Mouse (Mus musculus): Measurements from ENCODE around the gene Hspa8. TPM values are rescaled to one million over a fixed set of nuclear protein-coding genes. Genes with fewer than 3 reads are reported as not detected.
A peak's percentile ranks its signal among the peaks of the same experiment; 100 is the strongest.
"Not testable (repeated sequence)": the region's sequence is repeated elsewhere in the genome, so short reads cannot be mapped to it uniquely, and the experiment has no call there.

Gene Hspa8
- total RNA-seq (2022) = 1,000 to 10,000 TPM; 1,516 to 1,907 (median 1,709) TPM

DNA sequence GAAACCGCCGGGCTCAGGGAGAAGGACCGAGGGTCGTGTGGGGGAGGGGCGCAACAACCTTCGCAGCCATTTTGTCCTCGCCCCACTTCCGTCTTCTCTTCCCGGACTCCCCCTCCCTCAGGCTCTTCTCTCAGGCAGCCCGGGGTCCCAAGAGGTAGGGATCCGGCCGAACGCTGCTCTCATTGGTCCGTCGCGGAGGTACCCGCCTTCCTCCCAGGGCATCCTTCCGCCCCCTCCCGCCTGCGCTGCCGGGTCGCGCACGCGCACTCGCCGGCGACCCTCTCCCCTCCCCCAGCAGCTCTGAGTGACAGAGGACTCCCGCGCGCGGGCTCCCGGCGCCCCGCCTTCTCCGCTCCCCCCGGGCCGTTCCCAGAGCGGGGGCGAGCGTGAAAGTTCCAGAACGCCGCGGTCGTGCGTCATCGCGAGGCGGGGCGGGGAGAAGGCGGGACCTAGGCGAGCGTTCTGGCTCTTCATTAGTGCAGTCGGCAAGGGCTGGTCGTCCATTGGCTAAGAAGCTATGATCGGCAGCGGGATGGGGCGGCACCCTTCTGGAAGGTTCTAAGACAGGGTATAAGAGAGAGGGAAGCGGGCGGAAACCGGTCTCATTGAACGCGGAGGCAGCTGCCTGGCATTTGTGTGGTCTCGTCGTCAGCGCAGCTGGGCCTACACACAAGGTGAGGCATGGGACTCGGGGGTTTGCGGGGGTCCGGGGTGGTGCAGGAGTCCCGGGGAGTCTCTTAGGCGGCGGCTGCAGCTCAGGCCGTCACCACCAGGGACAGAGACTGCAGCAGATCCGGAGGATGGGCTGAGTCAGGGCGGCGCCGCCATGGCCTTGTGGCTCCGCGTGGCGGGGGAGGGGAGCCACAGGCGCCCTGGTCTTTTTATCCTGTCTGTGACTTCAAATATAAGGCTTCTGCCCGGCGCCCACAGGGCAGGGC is at the start of gene Hspa8:
Hspa8 (plus strand) TSS at position 310 of the 938 bp plus-strand sequence.
- peak; percentile 99 to 100 for DNase-seq (ENCODE audit: low spot score in 2 of 2)

DNA sequence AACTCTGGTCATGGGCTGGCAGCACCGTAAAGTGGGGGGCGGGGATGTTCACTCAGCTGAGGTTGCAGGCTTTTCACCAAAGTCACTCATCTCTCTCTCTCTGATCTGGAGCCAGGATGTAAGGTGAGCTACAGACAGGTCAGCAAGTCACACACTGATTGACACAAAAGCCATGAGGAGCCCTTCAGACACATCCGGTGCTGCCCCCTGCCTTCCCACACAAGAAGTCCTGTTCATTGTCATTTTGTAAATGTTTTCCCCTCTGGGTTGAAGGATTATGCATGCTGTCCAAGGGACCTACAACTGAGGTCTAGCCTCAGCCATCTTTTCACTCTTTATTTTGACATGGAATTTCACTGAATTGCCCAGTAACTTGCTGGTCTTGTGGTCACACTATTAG is 49.0 kb upstream of the Hspa8 start:
- DNase-seq (ENCODE audit: low spot score in 2 of 2) = no peak

DNA sequence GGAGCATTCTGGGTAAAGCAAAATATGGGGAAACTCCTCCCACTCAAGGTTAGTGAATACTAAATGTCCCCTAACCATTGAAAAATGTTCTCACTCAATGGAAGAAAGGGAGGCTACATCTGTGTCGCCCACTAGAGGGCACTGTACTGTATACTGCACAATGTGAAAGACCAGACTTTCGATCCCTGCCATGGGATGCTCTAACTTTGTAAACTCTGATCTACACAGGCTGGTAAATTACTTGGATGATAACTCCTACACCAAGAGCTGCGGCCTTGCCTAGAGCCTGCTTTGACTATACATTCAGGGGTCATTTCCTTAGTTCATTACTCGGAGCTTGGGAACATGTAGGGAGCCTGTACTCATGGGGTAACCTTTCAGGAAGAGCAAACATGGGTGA is 44.4 kb upstream of the Hspa8 start:
- DNase-seq (ENCODE audit: low spot score in 2 of 2) = no peak

DNA sequence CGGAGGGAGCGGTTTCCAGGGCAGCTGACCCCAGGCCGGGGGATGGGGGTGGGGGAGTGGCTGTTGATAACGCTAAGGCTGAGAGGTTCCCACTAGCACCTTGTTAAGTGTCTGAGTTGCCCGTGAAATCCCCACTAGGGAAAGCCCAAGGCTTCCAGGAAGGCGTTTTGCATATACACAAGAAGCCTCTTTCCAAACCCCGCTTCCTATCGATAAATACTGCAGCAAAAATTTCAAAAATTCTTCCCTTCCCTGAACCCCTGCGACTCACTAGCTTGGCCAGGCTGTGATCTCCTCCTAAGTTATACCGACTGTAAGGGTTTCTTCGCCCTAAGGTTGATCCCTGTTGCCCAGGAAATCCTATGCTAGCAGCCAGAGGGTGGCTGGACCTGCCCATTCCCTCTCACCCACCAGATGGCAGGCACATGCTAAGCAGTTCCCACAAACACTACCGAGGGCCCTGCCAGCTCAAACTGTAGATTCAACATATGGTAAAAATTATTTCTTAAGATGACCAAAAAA is 43.6 kb upstream of the Hspa8 start:
- peak; percentile 35 to 72 for DNase-seq (ENCODE audit: low spot score in 2 of 2)

- peak; percentile 67 to 90 for DNase-seq (ENCODE audit: low spot score in 2 of 2)
Measured at GRCm38 (mm10) chr9:40757685-40758270, 43.0 kb upstream of the Hspa8 start.

GRCm38 (mm10) chr9:40762354-40762753 is 38.4 kb upstream of the Hspa8 start:
- DNase-seq (ENCODE audit: low spot score in 2 of 2) = no peak

DNA sequence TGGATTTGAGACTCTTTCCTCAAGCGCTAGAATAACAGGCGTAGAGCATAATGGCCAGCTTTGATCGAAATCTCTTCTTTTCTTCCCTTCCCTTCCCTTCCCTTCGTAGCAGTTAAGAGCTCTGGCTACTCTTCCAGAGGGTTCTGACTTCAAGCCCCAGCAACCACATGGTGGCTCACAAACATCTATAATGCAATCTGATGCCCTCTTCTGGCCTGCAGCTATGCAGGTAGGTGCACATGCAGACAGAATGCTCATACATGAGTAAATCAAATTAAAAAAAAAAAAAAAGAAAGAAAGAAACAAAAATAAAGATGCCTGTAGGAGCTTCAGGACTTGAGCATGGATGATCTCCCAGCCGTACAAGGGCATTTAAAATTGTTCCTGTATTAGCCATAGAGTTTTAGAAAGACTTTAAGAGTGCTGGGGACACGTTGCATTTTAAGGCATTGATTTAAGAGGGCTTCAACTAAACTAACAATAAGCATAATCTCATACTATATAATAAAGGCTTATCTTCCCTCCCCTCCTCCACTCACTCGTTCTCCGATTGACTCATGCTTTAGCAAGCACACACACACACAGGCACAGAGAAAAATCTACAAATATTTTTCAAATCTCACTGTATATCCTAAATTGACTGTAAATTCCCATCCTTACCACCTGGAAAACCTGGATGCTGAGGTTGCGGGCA is 35.8 kb upstream of the Hspa8 start:
- DNase-seq (ENCODE audit: low spot score in 2 of 2) = no peak

GRCm38 (mm10) chr9:40765581-40765940 is 35.2 kb upstream of the Hspa8 start:
- DNase-seq (ENCODE audit: low spot score in 2 of 2) = peak in 1 of 2 experiments; percentile 61

GRCm38 (mm10) chr9:40766058-40766605 is 34.7 kb upstream of the Hspa8 start:
- DNase-seq (ENCODE audit: low spot score in 2 of 2) = no peak

GRCm38 (mm10) chr9:40767946-40768345 is 32.8 kb upstream of the Hspa8 start:
- DNase-seq (ENCODE audit: low spot score in 2 of 2) = no peak

GRCm38 (mm10) chr9:40772246-40772645 is 28.5 kb upstream of the Hspa8 start:
- DNase-seq (ENCODE audit: low spot score in 2 of 2) = no peak

- DNase-seq (ENCODE audit: low spot score in 2 of 2) = not testable (repeated sequence)
Measured at GRCm38 (mm10) chr9:40773142-40773541, 27.6 kb upstream of the Hspa8 start.

GRCm38 (mm10) chr9:40773869-40774268 is 26.9 kb upstream of the Hspa8 start:
- DNase-seq (ENCODE audit: low spot score in 2 of 2) = no peak

DNA sequence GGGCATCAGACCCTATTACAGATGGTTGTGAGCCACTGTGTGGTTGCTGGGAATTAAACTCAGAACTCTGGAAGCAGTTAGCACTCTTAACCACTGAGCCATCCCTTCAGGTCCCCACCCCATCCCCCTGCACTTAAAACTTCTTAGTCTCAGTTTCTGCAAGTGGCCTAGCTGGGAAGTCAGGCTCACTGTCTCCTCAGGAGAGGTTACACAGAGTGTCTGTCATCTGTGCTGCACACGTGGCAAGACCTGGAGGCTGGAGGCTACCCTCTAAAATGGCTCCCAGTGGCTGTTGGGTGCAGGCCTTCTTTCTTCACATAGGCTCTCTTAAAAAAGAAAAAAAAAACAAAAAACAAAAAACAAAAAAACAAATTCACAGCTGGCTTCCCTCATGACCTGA is 24.7 kb upstream of the Hspa8 start:
- DNase-seq (ENCODE audit: low spot score in 2 of 2) = no peak

DNA sequence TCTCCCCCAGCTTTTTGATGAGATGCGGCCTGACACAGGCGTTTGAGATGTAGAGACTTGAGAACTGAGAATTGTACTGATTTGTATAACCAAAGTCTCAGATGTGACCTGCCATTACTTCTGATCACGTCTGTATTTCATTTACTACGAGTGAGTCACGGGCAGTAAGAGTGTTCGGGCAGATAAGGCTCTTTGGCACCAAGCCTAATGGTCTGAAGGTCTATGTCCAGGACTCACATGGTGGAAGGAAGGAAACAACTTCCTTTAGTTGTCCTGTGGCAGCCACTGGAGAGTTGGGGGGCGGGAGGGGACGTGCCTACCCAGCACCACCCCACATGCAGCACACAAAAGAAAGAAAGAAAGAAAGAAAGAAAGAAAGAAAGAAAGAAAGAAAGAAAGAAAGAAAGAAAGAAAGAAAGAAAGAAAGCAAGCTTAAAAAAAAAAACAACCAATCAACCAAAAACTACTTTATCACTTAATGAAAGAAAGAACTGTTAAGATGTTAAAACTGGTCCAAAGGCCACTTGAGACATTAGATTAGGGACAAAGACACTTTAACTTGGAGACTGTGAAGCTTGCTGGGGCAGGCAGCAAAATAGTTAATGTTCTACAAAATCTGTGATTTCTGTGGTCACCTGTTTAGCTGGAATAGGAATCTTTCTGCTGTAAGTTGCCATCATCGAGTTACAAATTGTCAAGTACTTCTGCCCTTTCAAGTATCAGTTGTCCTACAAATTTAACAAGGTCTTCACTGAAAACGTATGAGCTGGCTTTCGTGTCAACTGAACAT is 24.1 kb upstream of the Hspa8 start:
- no peak for DNase-seq (ENCODE audit: low spot score in 2 of 2)

DNA sequence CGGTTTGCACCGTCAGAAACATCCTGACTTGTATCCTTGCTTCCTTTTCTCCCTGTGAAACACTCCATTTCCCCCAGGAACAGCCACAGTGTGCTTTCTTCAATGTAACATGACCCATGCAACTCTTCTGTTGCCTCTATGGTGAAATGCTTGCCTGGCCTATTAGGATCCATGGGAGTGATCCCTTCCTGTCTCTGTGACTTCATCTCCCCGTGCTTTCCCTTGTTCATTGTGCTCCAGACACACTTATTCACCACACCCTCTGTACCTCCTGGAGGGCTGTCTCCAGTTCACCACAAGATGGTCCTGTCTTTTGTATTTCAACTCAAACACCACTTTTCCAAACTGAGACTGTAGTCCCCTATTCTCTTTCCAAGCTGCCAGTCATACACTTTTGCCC is 20.7 kb upstream of the Hspa8 start:
- no peak for DNase-seq (ENCODE audit: low spot score in 2 of 2)

DNA sequence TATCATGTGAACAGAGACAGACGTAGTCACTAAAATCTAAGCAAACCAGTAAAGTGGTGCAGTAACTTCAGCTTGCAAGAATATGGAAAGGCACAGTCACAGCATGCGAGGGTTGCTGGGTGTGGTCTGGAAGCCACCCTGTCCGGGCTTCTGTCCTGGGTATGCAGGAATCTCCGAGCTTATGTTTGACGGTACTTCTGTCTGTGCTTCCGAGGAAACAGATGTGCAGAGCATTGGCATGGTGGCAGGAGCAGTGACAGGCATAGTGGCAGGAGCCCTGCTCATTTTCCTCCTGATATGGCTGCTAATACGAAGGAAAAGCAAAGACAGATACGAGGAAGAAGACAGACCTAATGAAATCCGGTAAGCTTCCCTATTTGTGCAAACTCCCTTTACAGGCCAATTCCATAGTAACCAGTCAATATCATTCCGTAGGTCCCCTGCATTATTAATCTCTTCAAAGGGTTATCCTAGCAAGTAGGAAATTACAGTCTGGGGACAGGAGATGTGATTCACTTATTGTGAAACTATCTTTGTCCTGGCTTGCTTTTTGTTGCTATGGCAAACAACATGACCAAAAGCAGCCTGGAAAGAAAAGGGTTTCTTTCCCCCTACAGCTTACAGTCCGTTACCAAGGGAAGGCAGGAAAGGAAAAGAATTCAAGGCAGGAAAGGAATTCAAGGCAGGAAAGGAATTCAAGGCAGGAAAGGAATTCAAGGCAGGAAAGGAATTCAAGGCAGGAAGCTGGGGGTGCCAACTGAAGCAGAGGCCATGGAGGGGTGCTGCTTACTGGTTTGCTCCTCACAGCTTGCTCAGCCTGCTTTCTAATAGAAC is 19.7 kb upstream of the Hspa8 start:
- no peak for DNase-seq (ENCODE audit: low spot score in 2 of 2)

- DNase-seq (ENCODE audit: low spot score in 2 of 2) = no peak
Measured at GRCm38 (mm10) chr9:40781726-40782581, 18.8 kb upstream of the Hspa8 start.

Data from left cerebral cortex, adult 8-10 months (tissue).